Mouse (Mus musculus) lung, postnatal 0 days (tissue): ENCODE data around the gene Ppp6r3. TPM values are rescaled to one million over a fixed set of nuclear protein-coding genes. Genes with fewer than 3 reads are reported as not detected.

ENCODE experiments used
- ATAC-seq: fragments of 200-750 bp; cut with Nextera tagmentation; 2 replicates; pipeline ENCODE4 v1.8.0; 2017; ENCODE audit warnings: moderate library complexity
- DNase-seq: peaks from one replicate; pipeline ENCODE4 v3.0.0-alpha.2; 2016; ENCODE audit warnings: low spot score
- H3K27ac ChIP-seq: fragments of 300-500 bp; sonication (generic); 2 replicates; pipeline ENCODE4 v1.5.1; 2014; ENCODE audit warnings: antibody characterized with exemption, mild to moderate bottlenecking, low read length, mixed read lengths
- H3K27me3 ChIP-seq: fragments of 300-500 bp; sonication (generic); replicated peaks from 2 replicates; pipeline ENCODE4 v1.6.1; 2014; ENCODE audit warnings: low read length, mixed read lengths; ENCODE audit not compliant: insufficient read depth
- H3K36me3 ChIP-seq: fragments of 300-500 bp; sonication (generic); 2 replicates; pipeline ENCODE4 v1.6.1; 2014; ENCODE audit warnings: low read length, mixed read lengths; ENCODE audit not compliant: insufficient read depth
- H3K4me1 ChIP-seq: fragments of 300-500 bp; sonication (generic); 2 replicates; pipeline ENCODE4 v1.6.1; 2014; ENCODE audit warnings: antibody characterized with exemption, low read depth, low read length, mixed read lengths; ENCODE audit not compliant: insufficient read depth
- H3K4me2 ChIP-seq: fragments of 300-500 bp; sonication (generic); replicated peaks from 2 replicates; pipeline ENCODE4 v1.6.1; 2014; ENCODE audit warnings: low read depth, mild to moderate bottlenecking, low read length, moderate library complexity, mixed read lengths
- H3K4me3 ChIP-seq: fragments of 300-500 bp; sonication (generic); 2 replicates; pipeline ENCODE4 v1.5.1; 2014; ENCODE audit warnings: low read depth, low read length
- H3K9ac ChIP-seq: fragments of 300-500 bp; sonication (generic); replicated peaks from 2 replicates; pipeline ENCODE4 v1.6.1; 2014; ENCODE audit warnings: low read depth, mild to moderate bottlenecking
- H3K9me3 ChIP-seq: fragments of 300-500 bp; sonication (generic); 2 replicates; pipeline ENCODE4 v1.6.1; 2016; ENCODE audit warnings: low read length, mixed read lengths
- CTCF ChIP-seq: IDR thresholded peaks from 2 replicates; pipeline ENCODE4 v1.5.1; 2016; ENCODE audit warnings: antibody characterized with exemption, mild to moderate bottlenecking
- EP300 ChIP-seq: IDR thresholded peaks from 2 replicates; pipeline ENCODE4 v1.6.1; 2016; ENCODE audit warnings: antibody characterized with exemption, mild to moderate bottlenecking, control low read depth
- WGBS: fragments of 180-500 bp; shearing (Covaris S2); extraction: QIAGEN DNeasy Blood & Tissue Kit; methylation state at CpG from one replicate; pipeline ENCODE4 v1.1.7; 2014; 5-methylcytosine and 5-hydroxymethylcytosine counted together
- polyA plus RNA-seq: library from polyadenylated mRNA; unstranded; fragments of >200 nt; fragmentation: Nextera tagmentation; extraction: Ambion mirVana; gene quantifications from 2 replicates; pipeline ENCODE4 v1.2.1, GENCODE M21; 2015

The Ppp6r3 gene
- polyA plus RNA-seq, 1 experiment from 2014 or later: 30.6 TPM

GRCm38 (mm10) chr19:3480101-3480500, 95.4 kb downstream of the Ppp6r3 start:
- H3K9me3 ChIP-seq: no peaks in the 10 kb centered on the region
- no peaks in the 10 kb centered on the region for H3K4me1 ChIP-seq
- peaks cover 37% of the 10 kb centered on the region for H3K36me3 ChIP-seq
- ATAC-seq (no peak), DNase-seq (no peak)
- H3K27ac ChIP-seq: no peak overlapping the region
- H3K9ac ChIP-seq: no peak overlapping the region
- H3K4me2 ChIP-seq: no peak overlapping the region
- H3K4me3 ChIP-seq: no peak overlapping the region
- TF ChIP-seq CTCF (no peak), EP300 (no peak)
- H3K27me3 ChIP-seq: no peaks in the 10 kb centered on the region
- WGBS: 94% methylated on average over 8 of the region's 8 CpGs

GRCm38 (mm10) chr19:3476996-3477395, 98.6 kb downstream of the Ppp6r3 start:
- 92% methylated on average over 3 of the region's 3 CpGs for WGBS
- no peak overlapping the region for H3K9ac ChIP-seq
- no peaks in the 10 kb centered on the region for H3K9me3 ChIP-seq
- no peak overlapping the region for H3K4me2 ChIP-seq
- H3K4me3 ChIP-seq: no peak overlapping the region
- no peaks in the 10 kb centered on the region for H3K4me1 ChIP-seq
- TF ChIP-seq CTCF: no peak
- TF ChIP-seq EP300: no peak
- H3K27ac ChIP-seq: no peak overlapping the region
- ATAC-seq (no peak), DNase-seq (no peak)
- H3K36me3 ChIP-seq: peaks cover 40% of the 10 kb centered on the region
- no peaks in the 10 kb centered on the region for H3K27me3 ChIP-seq

GRCm38 (mm10) chr19:3471218-3471617, 104.3 kb downstream of the Ppp6r3 start:
- no peak overlapping the region for H3K9ac ChIP-seq
- H3K4me2 ChIP-seq: no peak overlapping the region
- no peak overlapping the region for H3K4me3 ChIP-seq
- DNase-seq (no peak), ATAC-seq (no peak)
- 85% methylated on average over 2 of the region's 2 CpGs for WGBS
- no peak for TF ChIP-seq EP300
- TF ChIP-seq CTCF: no peak
- H3K36me3 ChIP-seq: peaks cover 66% of the 10 kb centered on the region; the same call in 1 of the 2 replicates
- no peaks in the 10 kb centered on the region for H3K9me3 ChIP-seq
- no peaks in the 10 kb centered on the region for H3K27me3 ChIP-seq
- no peaks in the 10 kb centered on the region for H3K4me1 ChIP-seq
- H3K27ac ChIP-seq: no peak overlapping the region

- Histone ChIP-seq H3K9ac (no peak overlapping the region), H3K27me3 (no peaks in the 10 kb centered on the region), H3K27ac (no peak overlapping the region), H3K4me3 (no peak overlapping the region), H3K4me1 (no peaks in the 10 kb centered on the region), H3K36me3 (peaks cover 86% of the 10 kb centered on the region), H3K4me2 (no peak overlapping the region), H3K9me3 (no peaks in the 10 kb centered on the region)
- DNase-seq (no peak), ATAC-seq (no peak)
- 91% methylated on average over 7 of the region's 7 CpGs for WGBS
- no peak for TF ChIP-seq CTCF
- TF ChIP-seq EP300: no peak
Observed at GRCm38 (mm10) chr19:3467574-3467973, 108.0 kb downstream of the Ppp6r3 start.

GRCm38 (mm10) chr19:3459986-3460385, 115.6 kb downstream of the Ppp6r3 start:
- H3K4me3 ChIP-seq: no peak overlapping the region
- H3K27ac ChIP-seq: no peak overlapping the region
- H3K27me3 ChIP-seq: no peaks in the 10 kb centered on the region
- TF ChIP-seq CTCF: no peak
- H3K4me1 ChIP-seq: no peaks in the 10 kb centered on the region
- H3K9me3 ChIP-seq: no peaks in the 10 kb centered on the region
- ATAC-seq (no peak), DNase-seq (no peak)
- no peak overlapping the region for H3K4me2 ChIP-seq
- no peak overlapping the region for H3K9ac ChIP-seq
- peaks cover 71% of the 10 kb centered on the region for H3K36me3 ChIP-seq
- WGBS: 94% methylated on average over 3 of the region's 3 CpGs

GRCm38 (mm10) chr19:3458331-3459099, 117.0 kb downstream of the Ppp6r3 start:
- DNase-seq (no peak), ATAC-seq (no peak)
- Histone ChIP-seq H3K9me3 (no peaks in the 10 kb centered on the region), H3K4me3 (no peak overlapping the region), H3K4me1 (no peaks in the 10 kb centered on the region), H3K4me2 (no peak overlapping the region), H3K27me3 (no peaks in the 10 kb centered on the region), H3K36me3 (peaks cover 63% of the 10 kb centered on the region), H3K9ac (no peak overlapping the region), H3K27ac (no peak overlapping the region)
- TF ChIP-seq EP300 (no peak), CTCF (no peak)
- 93% methylated on average over 6 of the region's 6 CpGs for WGBS
